Mouse (Mus musculus) neural tube, embryonic 15.5 days (tissue): Measurements from ENCODE around the gene Trmt61a. TPM values are rescaled to one million over a fixed set of nuclear protein-coding genes. Genes with fewer than 3 reads are reported as not detected.
A peak's percentile ranks its signal among the peaks of the same experiment; 100 is the strongest.

ENCODE experiments used
- ATAC-seq: fragments of 200-750 bp; cut with Nextera tagmentation; 2 replicates; pipeline ENCODE4 v1.8.0; 2017; ENCODE audit warnings: mild to moderate bottlenecking, moderate TSS enrichment, moderate library complexity; ENCODE audit not compliant: low FRiP score
- H3K27ac ChIP-seq: fragments of 300-500 bp; sonication (generic); replicated peaks from 2 replicates; pipeline ENCODE4 v1.5.1; 2015; ENCODE audit warnings: mild to moderate bottlenecking, inconsistent platforms
- H3K27me3 ChIP-seq: fragments of 300-500 bp; sonication (generic); replicated peaks from 2 replicates; pipeline ENCODE4 v1.6.1; 2015; ENCODE audit warnings: inconsistent platforms
- H3K36me3 ChIP-seq: fragments of 300-500 bp; sonication (generic); 2 replicates; pipeline ENCODE4 v1.6.1; 2015; ENCODE audit warnings: inconsistent platforms
- H3K4me1 ChIP-seq: fragments of 300-500 bp; sonication (generic); 2 replicates; pipeline ENCODE4 v1.6.1; 2015; ENCODE audit warnings: inconsistent platforms
- H3K4me2 ChIP-seq: fragments of 300-500 bp; sonication (generic); 2 replicates; pipeline ENCODE4 v1.6.1; 2015; ENCODE audit warnings: inconsistent platforms, mild to moderate bottlenecking, moderate library complexity
- H3K4me3 ChIP-seq: fragments of 300-500 bp; sonication (generic); replicated peaks from 2 replicates; pipeline ENCODE4 v1.5.1; 2015; ENCODE audit warnings: mild to moderate bottlenecking, inconsistent platforms
- H3K9ac ChIP-seq: fragments of 300-500 bp; sonication (generic); replicated peaks from 2 replicates; pipeline ENCODE4 v1.6.1; 2015; ENCODE audit warnings: mild to moderate bottlenecking, inconsistent platforms
- H3K9me3 ChIP-seq: fragments of 300-500 bp; sonication (generic); replicated peaks from 2 replicates; pipeline ENCODE4 v1.6.1; 2016; ENCODE audit warnings: inconsistent platforms
- WGBS: fragments of 180-500 bp; shearing (Covaris S2); methylation state at CpG from one replicate; pipeline ENCODE4 v1.1.7; 2015; ENCODE audit warnings: mixed read lengths; 5-methylcytosine and 5-hydroxymethylcytosine counted together
- polyA plus RNA-seq: library from polyadenylated mRNA; unstranded; fragments of >200 nt; fragmentation: Nextera tagmentation; extraction: Ambion mirVana; gene quantifications from 2 replicates; pipeline ENCODE4 v1.2.1, GENCODE M21; 2015

Gene Trmt61a
- polyA plus RNA-seq, 1 experiment from 2014 or later, result 10.8 TPM

DNA sequence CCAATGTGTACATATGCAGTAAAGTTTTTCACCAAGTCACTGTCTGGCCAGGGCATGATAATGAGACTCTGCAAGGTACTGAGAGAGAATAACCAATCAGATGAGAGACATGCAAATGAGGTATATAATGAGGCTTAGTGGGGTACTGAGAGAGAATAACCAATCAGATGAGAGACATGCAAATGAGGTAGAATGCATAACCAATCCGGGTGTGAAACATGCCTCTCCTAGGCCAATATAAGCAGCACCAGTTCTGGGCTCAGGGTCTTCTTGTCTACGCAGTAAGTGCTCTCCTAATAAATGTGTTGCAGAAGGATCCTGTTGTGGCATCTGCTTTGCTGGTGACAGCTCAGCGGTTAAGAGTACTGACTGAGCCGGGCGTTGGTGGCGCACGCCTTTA lies 38.6 kb downstream of the Trmt61a start:
- H3K4me1 ChIP-seq, result peaks cover 30% of the 10 kb centered on the region
- H3K27me3 ChIP-seq, result no peaks in the 10 kb centered on the region
- no peak overlapping the region for H3K4me2 ChIP-seq
- 0 out of 2 replicates have a peak, but pooled peaks cover 4% of the 10 kb centered on the region for H3K36me3 ChIP-seq
- H3K27ac ChIP-seq, result no peak overlapping the region
- no peaks in the 10 kb centered on the region for H3K9me3 ChIP-seq
- no peak for ATAC-seq
- WGBS, result 98% methylated on average over 7 of the region's 7 CpGs
- no peak overlapping the region for H3K9ac ChIP-seq
- H3K4me3 ChIP-seq, result no peak overlapping the region

DNA sequence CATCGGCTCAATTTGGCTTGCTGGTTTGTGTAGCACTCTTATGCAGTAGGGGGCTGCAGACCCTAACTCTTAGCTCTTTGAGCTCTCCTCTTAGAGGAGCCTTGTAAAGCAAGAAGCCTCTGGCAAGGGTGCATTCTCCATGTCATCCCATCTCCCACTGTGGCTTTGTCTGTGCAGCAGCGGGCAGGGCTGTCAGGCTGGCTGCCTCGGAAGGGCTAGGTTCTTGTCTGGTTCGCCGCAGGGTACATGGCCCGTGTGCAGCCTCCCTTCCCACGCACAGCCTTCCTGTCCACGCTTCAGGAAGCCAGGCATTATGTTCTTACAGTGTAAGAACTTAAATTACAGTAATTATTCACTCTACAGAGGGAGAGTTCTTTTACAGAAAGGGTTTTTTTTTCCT lies 40.8 kb downstream of the Trmt61a start:
- H3K4me1 ChIP-seq, result peaks cover 20% of the 10 kb centered on the region
- no peak overlapping the region for H3K4me3 ChIP-seq
- H3K27ac ChIP-seq, result peak overlapping the region; percentile 29
- no peaks in the 10 kb centered on the region for H3K27me3 ChIP-seq
- peaks cover 4% of the 10 kb centered on the region for H3K36me3 ChIP-seq
- ATAC-seq, result no peak; the same call in 1 of the 2 replicates
- no peak overlapping the region for H3K4me2 ChIP-seq
- 40% methylated on average over 8 of the region's 8 CpGs for WGBS
- no peak overlapping the region for H3K9ac ChIP-seq
- no peaks in the 10 kb centered on the region for H3K9me3 ChIP-seq

DNA sequence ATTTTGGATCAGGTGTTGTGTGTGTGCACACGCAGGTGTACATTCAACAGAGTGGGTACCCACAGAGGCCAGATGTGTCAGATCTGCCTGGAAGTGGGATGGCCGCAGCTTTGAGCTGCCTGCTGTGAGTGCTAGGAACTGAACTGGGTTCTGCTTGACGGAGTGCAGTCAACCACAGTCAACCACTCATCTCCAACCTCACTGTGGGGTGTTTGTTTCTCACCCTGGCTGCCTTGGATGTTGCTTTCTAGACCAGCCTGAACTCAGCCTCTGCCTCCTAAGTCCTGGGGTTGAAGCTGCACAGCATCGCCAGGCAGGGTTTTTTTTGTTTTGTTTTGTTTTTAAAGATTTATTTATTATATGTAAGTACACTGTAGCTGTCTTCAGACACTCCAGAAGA lies 42.3 kb downstream of the Trmt61a start:
- H3K9ac ChIP-seq, result no peak overlapping the region
- H3K4me3 ChIP-seq, result no peak overlapping the region
- no peak overlapping the region for H3K27ac ChIP-seq
- no peak for ATAC-seq
- H3K36me3 ChIP-seq, result peaks cover 10% of the 10 kb centered on the region
- peaks cover 5% of the 10 kb centered on the region; the same call in 1 of the 2 replicates for H3K4me1 ChIP-seq
- H3K4me2 ChIP-seq, result no peak overlapping the region
- no peaks in the 10 kb centered on the region for H3K27me3 ChIP-seq
- WGBS, result 92% methylated on average over 4 of the region's 4 CpGs
- H3K9me3 ChIP-seq, result no peaks in the 10 kb centered on the region

DNA sequence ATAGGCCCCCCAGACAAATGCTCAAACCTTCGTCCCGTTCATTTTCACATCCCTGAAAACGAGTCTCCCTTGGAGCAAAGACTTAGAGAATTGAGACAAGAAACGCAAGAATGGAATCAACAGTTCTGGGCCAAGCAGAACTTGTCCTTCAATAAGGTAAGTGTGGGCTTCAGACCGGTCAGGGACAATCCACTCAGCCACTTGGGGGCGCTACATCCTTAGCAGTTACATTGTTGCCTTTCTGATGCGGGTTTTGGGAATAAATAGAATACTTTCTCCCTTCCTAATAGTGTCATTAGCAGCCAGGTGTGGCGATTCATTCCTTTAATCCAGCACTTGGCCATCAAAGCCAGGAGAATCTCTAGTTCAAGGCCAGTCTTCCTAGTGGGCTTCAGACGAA lies 44.7 kb downstream of the Trmt61a start:
- Histone ChIP-seq H3K4me1 (peaks cover 5% of the 10 kb centered on the region; the same call in 1 of the 2 replicates), H3K9ac (no peak overlapping the region), H3K4me2 (no peak overlapping the region), H3K9me3 (no peaks in the 10 kb centered on the region), H3K4me3 (no peak overlapping the region), H3K36me3 (peaks cover 23% of the 10 kb centered on the region), H3K27me3 (no peaks in the 10 kb centered on the region), H3K27ac (no peak overlapping the region)
- ATAC-seq, result no peak
- WGBS, result 75% methylated on average over 9 of the region's 9 CpGs

DNA sequence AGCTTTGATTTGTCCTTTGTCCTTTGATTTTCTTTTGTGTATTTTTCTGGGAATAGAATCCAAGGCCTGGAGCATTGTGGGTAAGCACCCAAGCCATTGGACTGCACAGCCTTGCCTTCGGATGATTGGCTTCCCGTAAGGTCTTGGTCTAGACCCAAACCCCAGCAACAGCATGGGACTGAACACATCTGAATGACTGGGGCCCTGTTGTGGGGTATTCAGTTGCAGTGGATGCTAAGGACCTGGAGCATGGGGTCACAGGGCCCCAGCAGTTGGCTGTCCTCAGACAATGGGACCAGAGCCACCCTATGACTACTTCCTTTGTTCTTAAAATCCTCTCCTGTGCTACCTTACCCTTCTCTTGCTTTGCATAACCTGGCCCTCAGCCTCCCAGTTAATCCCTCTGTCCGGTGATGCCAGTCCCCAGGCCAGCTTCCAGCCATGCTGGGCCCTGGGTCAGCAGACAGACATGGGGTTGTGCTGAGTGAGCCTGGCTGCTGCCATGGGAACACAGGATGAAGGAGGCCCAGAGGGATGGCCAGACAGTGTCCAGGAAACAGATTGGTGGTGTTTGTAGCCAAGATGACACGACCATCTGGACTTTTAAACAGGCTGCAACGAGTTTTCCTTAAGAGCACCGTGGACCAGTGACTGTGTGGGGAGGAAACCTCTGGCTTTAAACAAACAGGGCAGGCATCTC lies 46.9 kb downstream of the Trmt61a start:
- peaks cover 29% of the 10 kb centered on the region for H3K36me3 ChIP-seq
- no peak for ATAC-seq

DNA sequence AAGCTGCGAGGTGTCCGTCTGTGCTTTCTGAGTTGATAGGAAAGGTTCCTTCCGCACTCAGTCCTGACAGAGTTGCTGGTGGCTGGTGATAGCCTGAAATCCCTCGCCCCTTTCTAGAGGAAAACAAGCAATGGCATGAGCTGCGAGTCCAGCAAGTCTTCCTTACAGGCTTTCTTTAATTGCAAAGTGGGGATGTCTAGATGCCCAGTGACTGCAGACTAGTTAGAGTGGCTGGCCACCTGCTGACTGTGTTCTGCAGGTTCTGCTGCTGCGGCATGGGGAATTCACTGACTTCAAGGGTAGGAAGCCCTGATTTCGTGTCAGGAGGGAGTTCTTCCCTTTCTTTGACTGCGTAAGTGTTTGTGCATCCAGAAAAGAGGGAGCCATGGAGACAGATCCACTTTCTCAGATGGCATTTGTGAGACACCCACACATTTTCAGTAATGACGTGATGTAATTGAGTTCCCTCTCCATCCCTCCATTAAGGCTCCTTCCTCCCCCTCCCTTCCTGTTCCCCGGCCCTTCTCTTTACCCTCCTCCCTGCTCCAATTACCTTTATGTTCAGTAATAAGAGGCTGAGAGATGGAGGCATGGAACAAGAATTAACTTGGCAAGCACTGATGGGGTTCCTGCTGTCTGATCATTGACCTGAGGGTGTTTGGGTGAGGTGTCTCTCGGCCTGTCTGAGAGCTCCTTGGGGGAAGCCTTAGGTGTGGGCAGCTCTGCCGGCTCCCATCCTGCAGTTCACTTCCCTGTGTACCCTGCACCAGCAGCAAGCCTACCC lies 47.6 kb downstream of the Trmt61a start:
- Histone ChIP-seq H3K27me3 (no peaks in the 10 kb centered on the region), H3K9ac (no peak overlapping the region), H3K36me3 (peaks cover 31% of the 10 kb centered on the region), H3K4me2 (no peak overlapping the region), H3K4me1 (no peaks in the 10 kb centered on the region), H3K9me3 (no peaks in the 10 kb centered on the region), H3K4me3 (no peak overlapping the region), H3K27ac (peak overlapping the region; percentile 18)
- ATAC-seq, result no peak
- 73% methylated on average over 12 of the region's 12 CpGs for WGBS

More for the DNA sequence above, 46.9 kb downstream of the Trmt61a start:
- Histone ChIP-seq H3K4me3 (no peak overlapping the region), H3K9ac (no peak overlapping the region), H3K27me3 (no peaks in the 10 kb centered on the region), H3K27ac (peak overlapping the region; percentile 18; the same call in 1 of the 2 replicates), H3K9me3 (no peaks in the 10 kb centered on the region), H3K4me2 (no peak overlapping the region), H3K4me1 (no peaks in the 10 kb centered on the region)
- 64% methylated on average over 6 of the region's 6 CpGs for WGBS

DNA sequence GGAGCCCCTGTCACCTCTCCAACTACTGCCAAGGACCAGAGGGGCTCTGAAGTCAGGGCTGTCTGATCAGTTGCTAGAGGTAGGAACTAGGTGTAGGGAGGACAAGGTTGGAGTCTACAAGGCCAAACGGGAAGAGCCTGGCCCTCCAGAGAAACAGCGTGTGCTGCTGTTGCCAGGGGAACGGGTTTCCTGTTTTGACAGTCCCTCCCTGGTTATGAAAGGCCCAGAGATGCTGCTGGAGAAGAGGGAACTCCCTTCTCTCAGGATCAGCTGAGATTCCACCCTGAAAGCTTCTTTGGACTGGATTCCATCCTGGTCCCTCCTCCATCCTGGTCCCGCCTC lies 48.2 kb downstream of the Trmt61a start:
- peaks cover 31% of the 10 kb centered on the region for H3K36me3 ChIP-seq
- H3K27me3 ChIP-seq, result no peaks in the 10 kb centered on the region
- no peak overlapping the region for H3K9ac ChIP-seq
- H3K27ac ChIP-seq, result peak overlapping the region; percentile 18
- H3K9me3 ChIP-seq, result no peaks in the 10 kb centered on the region
- 73% methylated on average over 4 of the region's 4 CpGs for WGBS
- no peaks in the 10 kb centered on the region for H3K4me1 ChIP-seq
- H3K4me2 ChIP-seq, result no peak overlapping the region
- no peak overlapping the region for H3K4me3 ChIP-seq
- ATAC-seq, result no peak

DNA sequence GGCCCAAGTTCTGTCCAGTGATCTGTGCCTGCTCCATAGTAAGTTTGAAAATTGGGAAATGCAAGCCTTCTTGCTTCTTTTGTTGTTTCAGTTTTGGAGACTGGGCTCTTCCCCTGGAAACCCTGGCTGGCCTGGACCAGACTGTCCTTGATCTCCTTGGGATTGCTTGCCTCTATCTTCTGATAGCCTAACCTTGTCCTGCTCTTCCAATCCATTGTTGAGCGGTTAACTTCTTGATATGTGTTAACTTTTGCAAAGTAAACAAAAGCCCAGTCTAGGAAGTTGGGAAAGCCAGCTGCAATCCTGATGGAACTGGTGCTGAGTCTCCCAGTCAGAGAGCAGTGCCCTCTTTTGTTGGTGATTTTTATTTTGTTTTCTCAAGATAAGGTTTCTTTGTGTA lies 50.1 kb downstream of the Trmt61a start:
- peaks cover 11% of the 10 kb centered on the region for H3K4me1 ChIP-seq
- H3K4me3 ChIP-seq, result no peak overlapping the region
- no peak for ATAC-seq
- peaks cover 31% of the 10 kb centered on the region for H3K36me3 ChIP-seq
- no peak overlapping the region for H3K4me2 ChIP-seq
- no peak overlapping the region for H3K9ac ChIP-seq
- H3K27me3 ChIP-seq, result no peaks in the 10 kb centered on the region
- 92% methylated on average over 1 of the region's 1 CpGs for WGBS
- no peaks in the 10 kb centered on the region for H3K9me3 ChIP-seq
- no peak overlapping the region for H3K27ac ChIP-seq

DNA sequence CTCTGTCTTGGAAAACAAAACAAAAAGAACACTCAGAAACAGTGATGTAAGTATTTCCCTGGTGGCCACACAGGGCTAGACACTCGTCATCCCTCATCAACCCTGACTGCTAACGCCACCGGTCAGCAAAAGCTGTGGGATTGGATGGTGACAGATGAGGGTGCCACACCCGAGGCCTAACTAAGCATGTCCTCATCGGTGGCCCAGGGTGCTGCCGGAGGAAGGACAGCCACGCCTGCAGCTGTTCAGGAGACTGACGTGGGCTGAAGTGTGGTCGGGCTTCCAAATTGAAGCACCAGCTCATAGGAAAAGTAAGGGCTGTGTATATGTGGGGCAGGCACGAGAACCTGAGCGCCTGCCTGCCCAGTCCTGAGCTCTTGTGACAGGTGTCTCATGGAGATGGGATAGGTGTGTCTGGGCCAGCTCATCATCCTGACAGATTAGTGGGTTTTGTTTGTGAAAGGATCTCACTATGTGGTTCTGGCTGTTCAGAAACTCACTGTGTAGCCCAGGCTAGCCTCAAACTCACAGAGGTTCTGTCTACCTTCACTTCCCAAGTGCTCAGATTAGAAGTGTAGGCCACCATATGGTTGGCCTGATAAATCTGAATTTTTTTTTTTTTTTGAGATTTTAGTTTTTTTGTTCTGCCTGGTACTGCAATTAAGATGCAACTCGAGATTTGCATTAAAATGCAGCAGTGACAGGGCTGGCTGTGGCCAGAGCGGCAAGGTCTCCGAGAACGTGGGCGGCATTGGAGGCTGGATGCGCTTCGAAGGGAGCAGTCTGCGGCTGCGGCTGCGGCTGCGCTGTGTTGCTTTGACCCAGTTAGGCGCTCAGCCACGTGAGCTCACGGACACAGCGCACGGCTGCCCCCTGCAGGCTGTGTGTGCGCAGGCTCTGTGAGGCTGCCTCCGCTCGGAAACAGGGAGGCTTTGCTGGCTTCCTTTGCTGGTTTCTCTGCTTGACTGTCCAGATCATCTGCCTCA lies 54.2 kb downstream of the Trmt61a start:
- peak overlapping the region; percentile 24; the same call in 1 of the 2 replicates for H3K9ac ChIP-seq

DNA sequence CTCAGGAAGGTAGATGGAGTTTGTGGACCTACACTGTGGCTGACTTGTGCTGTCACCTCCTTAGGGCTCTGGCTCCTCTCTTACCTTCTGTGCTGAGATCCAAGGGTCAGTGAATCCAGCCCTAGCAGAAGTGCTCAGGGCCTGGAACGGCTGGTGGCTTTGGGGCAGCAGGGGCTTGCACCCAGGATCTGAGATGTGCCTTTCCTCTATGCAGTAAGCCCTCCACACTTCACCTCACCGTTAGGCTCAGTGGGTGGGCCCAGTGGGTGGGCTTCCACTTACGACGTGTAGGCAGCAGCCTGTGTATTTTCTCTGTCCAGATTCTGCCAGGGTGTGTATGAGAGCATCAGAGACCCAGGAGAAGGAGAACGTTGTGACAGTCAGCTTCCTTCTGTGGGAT lies 55.0 kb downstream of the Trmt61a start:
- no peak overlapping the region for H3K4me3 ChIP-seq
- peak overlapping the region; percentile 46 for H3K4me2 ChIP-seq
- H3K9me3 ChIP-seq, result no peaks in the 10 kb centered on the region
- H3K4me1 ChIP-seq, result peaks cover 13% of the 10 kb centered on the region
- H3K27ac ChIP-seq, result peak overlapping the region; percentile 67
- no peaks in the 10 kb centered on the region for H3K27me3 ChIP-seq
- WGBS, result 41% methylated on average over 5 of the region's 5 CpGs
- H3K9ac ChIP-seq, result no peak overlapping the region; the same call in 1 of the 2 replicates
- peak; percentile 42 for ATAC-seq
- H3K36me3 ChIP-seq, result peaks cover 8% of the 10 kb centered on the region

More for the DNA sequence above, 54.2 kb downstream of the Trmt61a start:
- peak overlapping the region; percentile 20; the same call in 1 of the 2 replicates for H3K4me3 ChIP-seq
- ATAC-seq, result peak; percentile 91
- 32% methylated on average over 30 of the region's 30 CpGs for WGBS
- H3K9me3 ChIP-seq, result no peaks in the 10 kb centered on the region
- peak overlapping the region; percentile 46 for H3K4me2 ChIP-seq
- H3K4me1 ChIP-seq, result peaks cover 13% of the 10 kb centered on the region
- peak overlapping the region; percentile 67 for H3K27ac ChIP-seq
- H3K36me3 ChIP-seq, result peaks cover 10% of the 10 kb centered on the region
- H3K27me3 ChIP-seq, result no peaks in the 10 kb centered on the region
